15 mouse cellular contexts compared by ENCODE assay signal in genomic region chr12:3393140-3393539, GRCm38 (mm10).
"Had no signal": no experiment of that assay in that cellular context is flagged by ENCODE, and none has a peak within 500 bp of the region (broad histone marks: within the 10 kb centered on the region; RNA-seq: fewer than 3 reads in every experiment).

No protein-coding gene starts in this region.

- H3K4me3 ChIP-seq: liver, embryonic 13.5 days; midbrain, embryonic 12.5 days; midbrain, embryonic 15.5 days; myocyte; neural tube, embryonic 13.5 days had no signal

- DNase-seq: kidney, adult 18-20 months; kidney, adult 9 months; kidney, postnatal 14 days; kidney, postnatal 4 days; liver, embryonic 13.5 days; lung, adult 2 months; lung, postnatal 14 days; lung, postnatal 4 days; retina, postnatal 1 day; thymus, adult 18-20 months; thymus, postnatal 36 days had no signal

- H3K27ac ChIP-seq: liver, embryonic 13.5 days; midbrain, embryonic 12.5 days; midbrain, embryonic 15.5 days; neural tube, embryonic 13.5 days had no signal
